Mouse (Mus musculus): Measurements from ENCODE around the gene Cfap43.

The Cfap43 gene

GRCm38 (mm10) chr19:47795009-47795728 lies 123.9 kb downstream of the Cfap43 start:
- peak; percentile 59 for DNase-seq (ENCODE audit: extremely low spot score)

- no peak for DNase-seq (ENCODE audit: extremely low spot score)
These were observed 124.8 kb downstream of the Cfap43 start for GRCm38 (mm10) chr19:47794331-47794730.

GRCm38 (mm10) chr19:47790316-47791020 lies 128.6 kb downstream of the Cfap43 start:
- DNase-seq (ENCODE audit: extremely low spot score): no peak

GRCm38 (mm10) chr19:47783898-47784297 lies 135.2 kb downstream of the Cfap43 start:
- no peak for DNase-seq (ENCODE audit: extremely low spot score)

- DNase-seq (ENCODE audit: extremely low spot score): no peak
These were observed 138.1 kb downstream of the Cfap43 start for GRCm38 (mm10) chr19:47780972-47781371.

GRCm38 (mm10) chr19:47780145-47780544 lies 138.9 kb downstream of the Cfap43 start:
- no peak for DNase-seq (ENCODE audit: extremely low spot score)

GRCm38 (mm10) chr19:47777847-47778246 lies 141.2 kb downstream of the Cfap43 start:
- no peak for DNase-seq (ENCODE audit: extremely low spot score)

GRCm38 (mm10) chr19:47755625-47756024 lies 163.5 kb downstream of the Cfap43 start:
- DNase-seq (ENCODE audit: extremely low spot score): no peak

GRCm38 (mm10) chr19:47754931-47755330 lies 164.2 kb downstream of the Cfap43 start:
- DNase-seq (ENCODE audit: extremely low spot score): no peak

- DNase-seq (ENCODE audit: extremely low spot score): no peak
These were observed 165.2 kb downstream of the Cfap43 start for GRCm38 (mm10) chr19:47753921-47754320.

- no peak for DNase-seq (ENCODE audit: extremely low spot score)
These were observed 166.6 kb downstream of the Cfap43 start for GRCm38 (mm10) chr19:47752456-47752855.

GRCm38 (mm10) chr19:47750391-47750790 lies 168.7 kb downstream of the Cfap43 start:
- DNase-seq (ENCODE audit: extremely low spot score): no peak

- DNase-seq (ENCODE audit: extremely low spot score): no peak
These were observed 170.1 kb downstream of the Cfap43 start for GRCm38 (mm10) chr19:47748950-47749349.

- no peak for DNase-seq (ENCODE audit: extremely low spot score)
These were observed 172.0 kb downstream of the Cfap43 start for GRCm38 (mm10) chr19:47747072-47747471.

- DNase-seq (ENCODE audit: extremely low spot score): peak; percentile 76
These were observed 187.2 kb downstream of the Cfap43 start for GRCm38 (mm10) chr19:47731931-47732330.

- DNase-seq (ENCODE audit: extremely low spot score): peak; percentile 99
These were observed 187.8 kb downstream of the Cfap43 start, which contains the start of gene Sfr1 for GRCm38 (mm10) chr19:47731071-47731881. Gene Sfr1 (plus strand): TSS chr19:47731682.

- DNase-seq (ENCODE audit: extremely low spot score): peak; percentile 81
These were observed 188.4 kb downstream of the Cfap43 start for GRCm38 (mm10) chr19:47730691-47731070.

- no peak for DNase-seq (ENCODE audit: extremely low spot score)
These were observed 193.4 kb downstream of the Cfap43 start for GRCm38 (mm10) chr19:47725643-47726140.

- no peak for DNase-seq (ENCODE audit: extremely low spot score)
These were observed 194.2 kb downstream of the Cfap43 start for GRCm38 (mm10) chr19:47724903-47725302.

- DNase-seq (ENCODE audit: extremely low spot score): no peak
These were observed 196.6 kb downstream of the Cfap43 start for GRCm38 (mm10) chr19:47722471-47722870.

GRCm38 (mm10) chr19:47719147-47719546 lies 199.9 kb downstream of the Cfap43 start:
- DNase-seq (ENCODE audit: extremely low spot score): no peak

GRCm38 (mm10) chr19:47716144-47716543 lies 202.9 kb downstream of the Cfap43 start:
- DNase-seq (ENCODE audit: extremely low spot score): no peak

Data from embryo, embryonic 9.5 days (tissue).